Mouse (Mus musculus) B cell, adult 2 months (primary cell): ENCODE results near the gene 3830403N18Rik.
"Not testable (repeated sequence)": the region's sequence is repeated elsewhere in the genome, so short reads cannot be mapped to it uniquely, and the experiment has no call there.

Source experiments
- DNase-seq, 2 experiments: peaks; one replicate each; pipeline ENCODE4 v3.0.0; 2022

3830403N18Rik gene

GRCm38 (mm10) chrX:56136336-56136909 is at the start of gene 3830403N18Rik:
TSS of gene 3830403N18Rik (plus strand) at chrX:56136572.
- not testable (repeated sequence) for DNase-seq

GRCm38 (mm10) chrX:56151396-56151795 is 15.0 kb downstream of the 3830403N18Rik start:
- DNase-seq = no peak

- not testable (repeated sequence) for DNase-seq
These were observed 50.1 kb downstream of the 3830403N18Rik start for GRCm38 (mm10) chrX:56186449-56186848.
